Mouse (Mus musculus): ENCODE data around the gene Pla2g4d.

The Pla2g4d gene

GRCm38 (mm10) chr2:120279961-120280360 is 9.0 kb downstream of the Pla2g4d start:
- Histone ChIP-seq H3K36me3 (ENCODE audit: insufficient read depth, low read length) (no peaks in the 10 kb centered on the region), H3K4me1 (replicated peaks; ENCODE audit: low read depth, low read length) (peaks cover 7% of the 10 kb centered on the region; the same call in 1 of the 2 replicates), H3K4me3 (replicated peaks; ENCODE audit: low read length) (no peak overlapping the region), H3K9me3 (ENCODE audit: low read length) (no peaks in the 10 kb centered on the region), H3K27me3 (ENCODE audit: insufficient read depth, low read length) (peaks cover 15% of the 10 kb centered on the region)
- TF ChIP-seq CTCF (conservative IDR thresholded peaks at IDR 0.05; ENCODE audit: low read length), result peak; percentile 86
- TF ChIP-seq NANOG (IDR thresholded peaks at IDR 0.05; ENCODE audit: borderline replicate concordance, low read length), result no peak

GRCm38 (mm10) chr2:120276951-120277350 is 12.0 kb downstream of the Pla2g4d start:
- H3K4me1 ChIP-seq (replicated peaks; ENCODE audit: low read depth, low read length), result peaks cover 7% of the 10 kb centered on the region; the same call in 1 of the 2 replicates
- H3K27me3 ChIP-seq (ENCODE audit: insufficient read depth, low read length), result peaks cover 17% of the 10 kb centered on the region
- TF ChIP-seq POU5F1 (IDR thresholded peaks at IDR 0.05; ENCODE audit: borderline replicate concordance, low read length), result no peak
- TF ChIP-seq CTCF (conservative IDR thresholded peaks at IDR 0.05; ENCODE audit: low read length), result no peak
- TF ChIP-seq NANOG (IDR thresholded peaks at IDR 0.05; ENCODE audit: borderline replicate concordance, low read length), result no peak
- H3K36me3 ChIP-seq (ENCODE audit: insufficient read depth, low read length), result no peaks in the 10 kb centered on the region
- H3K4me3 ChIP-seq (replicated peaks; ENCODE audit: low read length), result no peak overlapping the region
- H3K9me3 ChIP-seq (ENCODE audit: low read length), result no peaks in the 10 kb centered on the region

- H3K4me1 ChIP-seq (replicated peaks; ENCODE audit: low read depth, low read length), result peaks cover 20% of the 10 kb centered on the region
- TF ChIP-seq CTCF (conservative IDR thresholded peaks at IDR 0.05; ENCODE audit: low read length) (peak; percentile 16; the same call in 1 of the 2 replicates), NANOG (IDR thresholded peaks at IDR 0.05; ENCODE audit: borderline replicate concordance, low read length) (peak; percentile 81), POU5F1 (IDR thresholded peaks at IDR 0.05; ENCODE audit: borderline replicate concordance, low read length) (no peak)
- peak overlapping the region; percentile 57 for H3K4me3 ChIP-seq (replicated peaks; ENCODE audit: low read length)
- no peaks in the 10 kb centered on the region for H3K36me3 ChIP-seq (ENCODE audit: insufficient read depth, low read length)
- no peaks in the 10 kb centered on the region for H3K9me3 ChIP-seq (ENCODE audit: low read length)
- H3K27me3 ChIP-seq (ENCODE audit: insufficient read depth, low read length), result peaks cover 30% of the 10 kb centered on the region
Measured at GRCm38 (mm10) chr2:120268635-120269034, 20.4 kb downstream of the Pla2g4d start.

GRCm38 (mm10) chr2:120265523-120265922 is 23.5 kb downstream of the Pla2g4d start:
- no peaks in the 10 kb centered on the region for H3K9me3 ChIP-seq (ENCODE audit: low read length)
- no peaks in the 10 kb centered on the region for H3K36me3 ChIP-seq (ENCODE audit: insufficient read depth, low read length)
- peaks cover 27% of the 10 kb centered on the region for H3K27me3 ChIP-seq (ENCODE audit: insufficient read depth, low read length)
- TF ChIP-seq NANOG (IDR thresholded peaks at IDR 0.05; ENCODE audit: borderline replicate concordance, low read length) (no peak), CTCF (conservative IDR thresholded peaks at IDR 0.05; ENCODE audit: low read length) (peak; percentile 35)
- no peak overlapping the region for H3K4me3 ChIP-seq (replicated peaks; ENCODE audit: low read length)
- H3K4me1 ChIP-seq (replicated peaks; ENCODE audit: low read depth, low read length), result peaks cover 36% of the 10 kb centered on the region

GRCm38 (mm10) chr2:120264858-120265257 is 24.1 kb downstream of the Pla2g4d start:
- Histone ChIP-seq H3K36me3 (ENCODE audit: insufficient read depth, low read length) (no peaks in the 10 kb centered on the region), H3K4me1 (replicated peaks; ENCODE audit: low read depth, low read length) (peaks cover 43% of the 10 kb centered on the region), H3K9me3 (ENCODE audit: low read length) (no peaks in the 10 kb centered on the region), H3K27me3 (ENCODE audit: insufficient read depth, low read length) (peaks cover 21% of the 10 kb centered on the region), H3K4me3 (replicated peaks; ENCODE audit: low read length) (no peak overlapping the region)
- no peak for TF ChIP-seq POU5F1 (IDR thresholded peaks at IDR 0.05; ENCODE audit: borderline replicate concordance, low read length)
- TF ChIP-seq CTCF (conservative IDR thresholded peaks at IDR 0.05; ENCODE audit: low read length), result no peak
- no peak for TF ChIP-seq NANOG (IDR thresholded peaks at IDR 0.05; ENCODE audit: borderline replicate concordance, low read length)

- no peaks in the 10 kb centered on the region for H3K36me3 ChIP-seq (ENCODE audit: insufficient read depth, low read length)
- no peaks in the 10 kb centered on the region for H3K9me3 ChIP-seq (ENCODE audit: low read length)
- peaks cover 27% of the 10 kb centered on the region for H3K4me1 ChIP-seq (replicated peaks; ENCODE audit: low read depth, low read length)
- peaks cover 12% of the 10 kb centered on the region for H3K27me3 ChIP-seq (ENCODE audit: insufficient read depth, low read length)
- H3K4me3 ChIP-seq (replicated peaks; ENCODE audit: low read length), result no peak overlapping the region
- no peak for TF ChIP-seq NANOG (IDR thresholded peaks at IDR 0.05; ENCODE audit: borderline replicate concordance, low read length)
- TF ChIP-seq CTCF (conservative IDR thresholded peaks at IDR 0.05; ENCODE audit: low read length), result no peak
- no peak for TF ChIP-seq POU5F1 (IDR thresholded peaks at IDR 0.05; ENCODE audit: borderline replicate concordance, low read length)
Measured at GRCm38 (mm10) chr2:120262876-120263275, 26.1 kb downstream of the Pla2g4d start.

GRCm38 (mm10) chr2:120261346-120261745 is 27.7 kb downstream of the Pla2g4d start:
- H3K4me1 ChIP-seq (replicated peaks; ENCODE audit: low read depth, low read length), result peaks cover 26% of the 10 kb centered on the region
- no peak for TF ChIP-seq NANOG (IDR thresholded peaks at IDR 0.05; ENCODE audit: borderline replicate concordance, low read length)
- no peak for TF ChIP-seq POU5F1 (IDR thresholded peaks at IDR 0.05; ENCODE audit: borderline replicate concordance, low read length)
- TF ChIP-seq CTCF (conservative IDR thresholded peaks at IDR 0.05; ENCODE audit: low read length), result no peak
- peaks cover 3% of the 10 kb centered on the region; the same call in 1 of the 2 replicates for H3K27me3 ChIP-seq (ENCODE audit: insufficient read depth, low read length)
- no peak overlapping the region for H3K4me3 ChIP-seq (replicated peaks; ENCODE audit: low read length)
- H3K36me3 ChIP-seq (ENCODE audit: insufficient read depth, low read length), result no peaks in the 10 kb centered on the region
- H3K9me3 ChIP-seq (ENCODE audit: low read length), result peaks cover 6% of the 10 kb centered on the region

- no peak for TF ChIP-seq POU5F1 (IDR thresholded peaks at IDR 0.05; ENCODE audit: borderline replicate concordance, low read length)
- peaks cover 22% of the 10 kb centered on the region for H3K4me1 ChIP-seq (replicated peaks; ENCODE audit: low read depth, low read length)
- no peak overlapping the region for H3K4me3 ChIP-seq (replicated peaks; ENCODE audit: low read length)
- peaks cover 11% of the 10 kb centered on the region for H3K9me3 ChIP-seq (ENCODE audit: low read length)
- H3K27me3 ChIP-seq (ENCODE audit: insufficient read depth, low read length), result no peaks in the 10 kb centered on the region
- no peaks in the 10 kb centered on the region for H3K36me3 ChIP-seq (ENCODE audit: insufficient read depth, low read length)
Measured at GRCm38 (mm10) chr2:120256259-120256658, 32.7 kb downstream of the Pla2g4d start.

- TF ChIP-seq NANOG (IDR thresholded peaks at IDR 0.05; ENCODE audit: borderline replicate concordance, low read length), result no peak
- no peak for TF ChIP-seq CTCF (conservative IDR thresholded peaks at IDR 0.05; ENCODE audit: low read length)
- TF ChIP-seq POU5F1 (IDR thresholded peaks at IDR 0.05; ENCODE audit: borderline replicate concordance, low read length), result no peak
- H3K4me1 ChIP-seq (replicated peaks; ENCODE audit: low read depth, low read length), result peaks cover 6% of the 10 kb centered on the region; the same call in 1 of the 2 replicates
- no peak overlapping the region for H3K4me3 ChIP-seq (replicated peaks; ENCODE audit: low read length)
- peaks cover 11% of the 10 kb centered on the region for H3K9me3 ChIP-seq (ENCODE audit: low read length)
- H3K27me3 ChIP-seq (ENCODE audit: insufficient read depth, low read length), result peaks cover 8% of the 10 kb centered on the region
- no peaks in the 10 kb centered on the region for H3K36me3 ChIP-seq (ENCODE audit: insufficient read depth, low read length)
Measured at GRCm38 (mm10) chr2:120252644-120253043, 36.4 kb downstream of the Pla2g4d start.
